Mouse (Mus musculus) R1 (cell line): ENCODE measurements around the gene St3gal5.
"Not testable (repeated sequence)": the region's sequence is repeated elsewhere in the genome, so short reads cannot be mapped to it uniquely, and the experiment has no call there.

Experiments
- DNase-seq: peaks from one replicate; pipeline ENCODE4 v3.0.0-alpha.2; 2018; ENCODE audit warnings: low read depth, low spot score

Gene St3gal5

GRCm38 (mm10) chr6:72132671-72133214 is 35.4 kb downstream of the St3gal5 start:
- DNase-seq: no peak

DNA sequence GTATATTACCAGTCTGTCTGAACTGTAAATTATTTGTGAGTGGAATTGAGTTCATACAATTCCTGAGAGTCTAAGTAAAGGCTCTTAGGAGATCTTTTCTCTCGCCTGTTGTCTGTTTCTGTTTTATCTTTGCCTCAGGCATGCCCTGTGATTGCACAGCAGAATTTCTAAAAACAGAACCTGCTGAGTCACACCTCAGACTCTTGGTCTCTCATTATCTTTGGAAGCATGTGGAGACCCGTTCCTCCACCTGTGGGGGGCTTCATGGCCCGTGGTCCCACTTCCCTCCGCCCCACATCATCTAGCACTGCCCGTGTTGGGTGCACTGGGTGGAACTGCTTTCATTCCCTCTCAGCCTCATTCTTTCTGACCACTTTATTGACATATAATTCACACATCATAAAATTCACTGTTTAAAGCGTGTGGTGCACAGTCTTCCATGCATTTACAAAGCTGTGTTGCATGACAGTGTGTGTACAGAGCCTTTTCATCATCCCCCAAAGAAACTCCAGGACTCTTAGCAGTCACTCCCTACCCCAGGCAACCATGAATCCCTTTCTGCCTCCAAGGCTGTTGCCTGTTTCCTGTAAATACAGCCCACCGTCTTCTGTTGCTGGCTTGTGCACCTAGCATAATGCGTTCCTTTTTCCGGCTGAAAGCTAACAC is 37.6 kb downstream of the St3gal5 start:
- DNase-seq: no peak

- no peak for DNase-seq
Measured at GRCm38 (mm10) chr6:72136016-72136415, 38.6 kb downstream of the St3gal5 start.

GRCm38 (mm10) chr6:72136543-72136942 is 39.2 kb downstream of the St3gal5 start:
- no peak for DNase-seq

GRCm38 (mm10) chr6:72139508-72140193 is 42.3 kb downstream of the St3gal5 start:
- no peak for DNase-seq

DNA sequence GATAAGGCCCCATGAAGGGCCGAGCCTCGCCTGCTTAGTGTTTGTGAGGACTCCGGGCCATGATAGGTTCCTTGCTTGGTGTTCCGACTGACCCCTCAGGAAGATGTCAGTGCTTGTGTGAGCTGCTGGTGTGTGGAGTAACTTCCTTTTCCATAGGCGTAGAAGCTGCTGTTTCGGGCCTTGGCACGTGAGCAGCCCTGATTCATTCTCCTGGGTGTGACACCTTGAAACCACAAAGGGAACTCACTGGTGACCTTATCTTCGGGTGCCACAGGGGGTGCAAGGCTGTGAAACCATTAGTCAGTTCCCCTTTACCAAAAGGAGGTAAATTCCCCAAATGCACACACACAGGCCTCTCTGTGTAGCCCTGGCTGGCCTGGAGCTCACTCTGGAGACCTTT is 43.0 kb downstream of the St3gal5 start:
- DNase-seq: no peak

GRCm38 (mm10) chr6:72141191-72141590 is 43.8 kb downstream of the St3gal5 start:
- DNase-seq: no peak

DNA sequence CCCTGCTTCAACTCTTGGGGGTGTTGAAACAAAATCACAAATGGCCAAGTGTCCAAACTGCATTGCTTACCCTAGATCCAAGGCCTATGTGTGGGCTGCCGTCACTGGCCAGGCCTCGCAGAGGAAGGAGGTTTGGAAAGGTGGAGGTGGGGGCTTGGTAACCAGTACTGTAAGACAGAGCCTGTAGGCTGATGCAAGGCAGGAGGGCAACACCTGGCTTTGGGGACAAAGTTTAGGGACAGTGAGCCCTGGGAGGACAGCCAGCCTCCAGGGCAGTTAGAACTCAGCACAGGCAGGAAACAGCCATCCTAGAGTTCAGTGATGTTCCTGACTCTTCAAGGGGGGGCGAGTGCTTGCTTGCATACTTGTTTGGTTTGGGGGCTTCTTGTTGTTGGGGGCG is 45.2 kb downstream of the St3gal5 start:
- DNase-seq: no peak

DNA sequence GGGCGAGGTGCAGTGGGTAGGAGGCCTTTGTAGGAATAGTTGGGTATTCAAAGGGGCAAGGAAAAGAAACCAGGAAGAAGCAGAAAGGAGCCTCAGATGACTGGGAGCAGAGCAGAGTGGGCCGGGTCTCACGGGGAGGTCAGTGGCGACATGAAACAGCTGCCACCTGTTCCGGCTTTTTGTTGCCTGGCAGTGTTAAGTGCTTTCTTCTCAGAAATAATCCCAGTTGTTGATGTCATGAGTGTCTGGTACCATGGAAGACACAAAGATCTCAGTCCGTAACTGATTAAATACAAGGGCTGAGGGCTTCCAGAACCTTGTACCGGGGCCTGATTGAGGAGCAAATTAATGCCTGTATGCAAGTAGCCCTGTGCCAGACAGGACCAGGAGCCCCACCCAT is 47.0 kb downstream of the St3gal5 start:
- DNase-seq: no peak

DNA sequence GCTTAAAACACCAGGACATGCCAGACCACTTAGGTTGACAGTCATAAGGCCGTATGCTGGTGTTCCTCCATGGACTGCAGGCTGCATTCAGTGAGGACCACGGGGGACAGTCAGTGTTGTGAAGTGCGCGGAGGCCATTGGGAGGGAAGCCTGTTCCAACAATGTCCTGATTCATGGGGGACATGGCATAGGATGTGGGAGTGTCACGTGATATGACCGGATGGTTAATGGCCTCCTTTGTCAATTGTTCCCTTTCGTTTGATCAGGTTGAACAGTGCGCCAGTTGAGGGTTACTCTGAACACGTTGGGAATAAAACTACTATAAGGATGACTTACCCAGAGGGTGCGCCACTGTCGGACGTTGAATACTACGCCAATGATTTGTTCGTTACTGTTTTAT is 49.4 kb downstream of the St3gal5 start:
- DNase-seq: no peak

DNA sequence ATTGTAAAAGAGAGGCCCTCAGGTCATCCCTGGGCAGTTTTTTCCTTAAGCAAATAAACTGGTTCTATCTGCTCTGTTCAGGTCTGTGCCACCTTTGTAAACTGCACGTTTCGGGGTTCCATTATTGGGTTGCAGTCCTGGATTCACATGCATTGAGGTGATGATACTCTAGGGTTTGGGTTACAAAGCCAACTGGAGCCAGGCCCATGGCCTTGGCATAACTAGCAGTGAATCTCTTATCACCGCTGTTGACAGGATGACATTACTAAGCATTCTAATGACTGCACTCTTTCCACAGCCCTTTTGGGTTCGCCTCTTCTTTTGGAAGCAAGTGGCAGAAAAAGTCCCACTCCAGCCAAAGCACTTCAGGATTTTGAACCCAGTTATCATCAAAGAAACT is 51.3 kb downstream of the St3gal5 start:
- DNase-seq: no peak

GRCm38 (mm10) chr6:72149797-72150196 is 52.4 kb downstream of the St3gal5 start:
- DNase-seq: peak; percentile 72

GRCm38 (mm10) chr6:72152707-72153106 is 55.3 kb downstream of the St3gal5 start:
- no peak for DNase-seq

DNA sequence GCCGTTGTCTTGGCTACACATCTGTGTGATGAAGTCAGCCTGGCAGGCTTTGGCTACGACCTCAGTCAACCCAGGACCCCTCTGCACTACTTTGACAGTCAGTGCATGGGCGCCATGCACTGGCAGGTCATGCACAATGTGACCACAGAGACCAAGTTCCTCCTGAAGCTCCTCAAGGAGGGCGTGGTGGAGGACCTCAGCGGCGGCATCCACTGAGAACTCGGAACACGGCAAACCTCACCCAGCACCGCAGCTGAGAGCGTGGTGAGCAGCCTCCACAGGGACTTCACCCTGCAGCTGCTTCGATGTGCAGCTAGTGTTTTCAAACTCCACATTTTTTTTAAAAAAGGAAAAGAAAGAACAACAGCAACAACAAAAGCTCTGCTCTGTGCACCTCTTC is 56.1 kb downstream of the St3gal5 start:
- no peak for DNase-seq

DNA sequence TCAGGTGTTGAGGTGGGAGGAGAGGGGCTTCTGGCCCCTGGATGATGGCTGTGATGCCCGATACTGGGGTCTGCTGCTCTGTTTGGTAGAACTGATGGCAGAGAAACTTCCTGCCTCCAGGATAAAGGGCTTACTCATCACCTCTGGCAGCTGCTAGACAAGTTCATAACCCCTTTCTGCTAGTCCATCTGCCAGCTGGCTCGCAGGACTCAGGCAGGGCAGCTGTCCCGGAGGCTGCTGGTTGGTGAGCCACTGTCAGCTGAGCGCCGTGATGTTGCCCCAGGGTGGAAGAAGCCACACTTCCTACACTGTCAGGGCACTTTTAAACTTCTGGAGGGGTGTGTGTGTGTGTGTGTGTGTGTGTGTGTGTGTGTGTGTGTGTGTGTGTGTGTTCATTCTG is 56.6 kb downstream of the St3gal5 start:
- DNase-seq: not testable (repeated sequence)

- no peak for DNase-seq
Measured at GRCm38 (mm10) chr6:72154938-72155531, 57.6 kb downstream of the St3gal5 start.

GRCm38 (mm10) chr6:72155649-72156048 is 58.3 kb downstream of the St3gal5 start:
- DNase-seq: no peak

- DNase-seq: peak; percentile 12
Measured at GRCm38 (mm10) chr6:72158966-72159764, 61.8 kb downstream of the St3gal5 start.

- no peak for DNase-seq
Measured at GRCm38 (mm10) chr6:72159861-72160395, 62.5 kb downstream of the St3gal5 start.

DNA sequence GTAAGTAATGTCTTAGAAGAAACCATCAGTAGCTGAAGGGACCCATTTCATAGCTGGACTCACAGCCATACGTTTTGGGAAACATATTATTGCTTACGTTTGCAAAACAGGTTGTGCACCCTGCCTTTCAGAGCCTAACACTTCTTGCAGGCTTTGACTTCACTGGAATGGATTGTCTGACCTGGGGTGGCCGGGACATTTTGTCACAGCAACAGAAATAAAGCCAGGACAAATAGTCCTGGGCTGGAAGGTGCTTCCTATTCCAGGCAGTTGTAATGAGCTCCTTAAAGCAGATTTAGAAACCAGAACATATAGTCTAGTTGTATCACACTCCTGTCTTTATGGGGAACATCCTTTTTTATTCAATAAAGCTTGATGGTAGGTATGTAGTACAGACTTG is 63.6 kb downstream of the St3gal5 start:
- DNase-seq: no peak

DNA sequence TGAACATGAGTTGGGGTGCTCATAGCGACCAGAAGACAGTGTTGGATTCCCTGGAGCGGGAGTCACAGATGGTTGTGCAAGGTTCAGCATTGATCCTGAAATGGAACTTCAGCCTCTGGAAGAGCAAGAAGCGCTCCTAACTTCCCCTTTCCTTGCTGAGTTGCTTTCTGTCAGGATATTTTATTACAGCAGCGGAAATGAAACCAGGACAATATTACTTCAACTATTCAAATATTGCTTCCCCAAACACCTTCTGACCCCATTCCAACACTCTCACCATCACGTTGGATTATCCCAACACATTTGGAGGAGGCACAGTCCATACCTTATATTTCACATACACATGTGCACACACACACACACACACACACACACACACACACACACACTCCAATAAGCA is 64.4 kb downstream of the St3gal5 start:
- no peak for DNase-seq
